Mouse (Mus musculus) testis, adult 2 months (tissue): ENCODE measurements around the gene Hist1h4h. TPM values are rescaled to one million over a fixed set of nuclear protein-coding genes. Genes with fewer than 3 reads are reported as not detected.
"Not testable (repeated sequence)": the region's sequence is repeated elsewhere in the genome, so short reads cannot be mapped to it uniquely, and the experiment has no call there.

Experiments used
- H3K27ac ChIP-seq: fragments of 200-500 bp; 2 replicates; pipeline ENCODE4 v1.5.1; 2012; ENCODE audit warnings: low read depth, low read length; ENCODE audit not compliant: control insufficient read depth, insufficient read depth
- H3K27me3 ChIP-seq: fragments of 200-500 bp; 2 replicates; pipeline ENCODE4 v1.6.1; 2012; ENCODE audit warnings: mild to moderate bottlenecking, low read length, moderate library complexity; ENCODE audit not compliant: control insufficient read depth, insufficient read depth
- H3K36me3 ChIP-seq: fragments of 200-500 bp; 2 replicates; pipeline ENCODE4 v1.6.1; 2012; ENCODE audit warnings: mild to moderate bottlenecking, low read length; ENCODE audit not compliant: control insufficient read depth, insufficient read depth
- H3K4me1 ChIP-seq: fragments of 200-500 bp; 2 replicates; pipeline ENCODE4 v1.6.1; 2012; ENCODE audit warnings: low read length; ENCODE audit not compliant: control insufficient read depth, insufficient read depth
- H3K4me3 ChIP-seq: fragments of 200-500 bp; 2 replicates; pipeline ENCODE4 v1.5.1; 2012; ENCODE audit warnings: low read depth, mild to moderate bottlenecking, low read length, moderate library complexity, mixed read lengths; ENCODE audit not compliant: control insufficient read depth
- CTCF ChIP-seq: fragments of 200-500 bp; IDR thresholded peaks from 2 replicates; pipeline ENCODE4 v1.5.1; 2012; ENCODE audit warnings: low read depth, mild to moderate bottlenecking, inconsistent platforms, low read length, moderate library complexity; ENCODE audit not compliant: control insufficient read depth, insufficient read depth, insufficient replicate concordance
- POLR2A ChIP-seq: fragments of 200-500 bp; IDR thresholded peaks from 2 replicates; pipeline ENCODE4 v1.6.1; 2012; ENCODE audit warnings: low read depth, mild to moderate bottlenecking, inconsistent platforms, low read length, moderate library complexity; ENCODE audit not compliant: control insufficient read depth
- polyA plus RNA-seq: library from polyadenylated mRNA; depleted of rRNA; stranded (reverse); fragments of >200 nt; gene quantifications from 2 replicates; pipeline ENCODE4 v1.2.3, GENCODE M21; 2012

Hist1h4h gene
- polyA plus RNA-seq, 1 experiment, result 13.2 TPM

DNA sequence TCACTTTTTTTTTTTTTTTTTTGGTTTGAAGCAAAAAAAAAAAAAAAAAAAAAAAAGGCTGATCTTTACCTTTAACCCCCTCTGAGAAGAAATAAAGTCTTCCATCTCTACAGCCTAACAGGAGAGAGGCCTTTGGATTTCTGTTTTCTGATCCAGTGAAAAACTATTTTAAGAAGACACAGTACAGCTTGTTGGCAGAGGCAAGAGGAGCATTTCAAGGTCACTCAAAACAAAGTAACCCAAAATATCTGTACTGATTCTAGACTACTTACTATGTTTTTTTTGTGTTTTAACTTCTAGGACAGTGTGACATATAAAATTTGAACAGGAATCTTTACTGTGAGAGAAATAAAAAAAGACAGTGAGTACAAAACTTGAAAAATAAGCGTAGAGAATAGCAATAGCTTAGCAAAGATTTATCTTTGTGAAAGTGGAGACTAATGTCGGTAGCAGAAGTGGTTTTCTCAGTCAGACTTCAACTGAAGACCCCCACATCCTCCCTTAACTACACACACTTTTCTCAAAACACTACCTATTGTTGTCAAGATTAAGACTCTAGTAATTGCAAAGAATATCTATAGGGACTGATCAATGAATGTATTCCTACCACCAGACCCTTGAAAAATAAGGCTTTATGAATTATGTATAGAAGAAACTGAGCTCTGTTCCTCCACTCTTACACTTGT lies 1.2 kb upstream of the Hist1h4h start:
- H3K36me3 ChIP-seq, result no peaks in the 10 kb centered on the region
- TF ChIP-seq CTCF (no peak), POLR2A (no peak)
- H3K27ac ChIP-seq, result peak overlapping the region; percentile 99; the same call in 1 of the 2 replicates
- no peak overlapping the region; the same call in 1 of the 2 replicates for H3K4me3 ChIP-seq
- H3K4me1 ChIP-seq, result peaks cover 9% of the 10 kb centered on the region; the same call in 1 of the 2 replicates
- H3K27me3 ChIP-seq, result no peaks in the 10 kb centered on the region

DNA sequence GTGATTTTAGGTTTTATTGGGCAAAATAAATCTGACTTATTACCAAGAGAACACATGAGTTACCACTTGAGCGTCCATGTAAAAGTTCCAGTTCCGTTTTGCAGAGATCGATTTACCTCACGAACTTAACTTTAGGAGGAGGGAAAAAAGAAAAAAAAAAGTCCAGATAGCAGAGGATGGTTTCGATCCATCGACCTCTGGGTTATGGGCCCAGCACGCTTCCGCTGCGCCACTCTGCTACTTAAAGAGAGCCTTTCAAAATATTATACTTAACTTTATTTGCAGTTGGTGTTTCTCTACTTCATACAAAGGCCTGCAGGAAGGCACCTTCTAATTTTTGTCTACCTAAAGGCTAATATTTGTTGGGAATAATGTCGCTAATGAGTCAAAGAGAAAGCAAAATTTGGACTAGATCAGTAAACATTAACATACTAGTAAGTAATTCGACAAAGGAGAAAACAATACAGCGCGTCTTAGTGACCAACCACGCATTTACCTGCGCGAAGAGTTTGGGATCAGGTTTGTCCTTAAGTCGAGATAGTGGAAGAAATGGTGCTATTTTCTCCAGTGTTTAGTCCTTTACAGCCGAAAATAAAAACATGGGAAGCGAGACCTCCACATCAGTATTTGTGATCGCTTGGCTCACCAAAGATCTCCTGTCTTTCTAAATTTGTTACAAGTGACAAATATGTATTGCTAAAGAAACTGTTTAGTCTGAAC lies 509 bp upstream of the Hist1h4h start:
- peak overlapping the region; percentile 99 for H3K27ac ChIP-seq
- H3K4me3 ChIP-seq, result peak overlapping the region; percentile 79
- H3K4me1 ChIP-seq, result peaks cover 9% of the 10 kb centered on the region
- no peaks in the 10 kb centered on the region for H3K27me3 ChIP-seq
- H3K36me3 ChIP-seq, result no peaks in the 10 kb centered on the region
- TF ChIP-seq CTCF (no peak), POLR2A (no peak)

DNA sequence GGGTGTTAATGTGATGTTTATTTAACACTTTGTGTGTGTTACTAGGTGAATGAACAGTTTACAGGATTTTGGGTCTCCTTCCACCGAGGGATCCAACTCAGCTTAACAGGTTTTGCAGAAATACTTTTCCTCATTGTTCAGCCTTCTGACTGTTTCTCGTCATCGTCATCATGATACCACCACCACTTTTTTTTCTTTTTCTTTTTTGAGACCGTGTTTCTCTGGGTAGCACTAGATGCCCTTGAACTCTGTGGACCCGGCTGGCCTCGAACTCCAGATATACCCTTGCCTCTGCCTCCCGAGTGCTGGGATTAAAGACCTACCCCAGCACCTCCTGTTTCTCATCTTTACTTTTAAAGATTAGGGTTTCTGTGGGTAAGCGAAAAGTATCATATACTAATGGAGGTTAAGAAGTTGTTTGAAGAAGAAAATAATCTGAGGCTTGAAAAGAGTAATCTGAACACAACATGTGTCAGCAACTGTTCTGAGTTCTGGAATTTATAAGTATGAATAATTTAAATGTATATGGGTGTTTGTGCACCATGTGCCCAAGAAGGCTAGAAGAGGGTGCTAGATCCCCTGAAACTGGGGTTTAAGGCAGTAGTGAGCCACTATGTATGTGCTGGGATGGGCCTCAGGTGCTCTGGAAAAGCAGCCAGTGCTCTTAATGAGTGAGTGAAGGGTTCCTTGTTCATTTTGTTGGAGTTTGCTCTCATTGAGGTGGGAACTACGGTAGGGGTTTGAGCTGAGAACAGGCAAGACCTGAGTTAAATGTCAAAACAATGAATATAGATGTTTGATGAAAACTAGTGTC lies 1.6 kb downstream of the Hist1h4h start:
- no peak overlapping the region for H3K4me3 ChIP-seq
- H3K27me3 ChIP-seq, result no peaks in the 10 kb centered on the region
- TF ChIP-seq CTCF (no peak), POLR2A (no peak)
- H3K36me3 ChIP-seq, result no peaks in the 10 kb centered on the region
- H3K27ac ChIP-seq, result peak overlapping the region; percentile 39
- H3K4me1 ChIP-seq, result peaks cover 7% of the 10 kb centered on the region

DNA sequence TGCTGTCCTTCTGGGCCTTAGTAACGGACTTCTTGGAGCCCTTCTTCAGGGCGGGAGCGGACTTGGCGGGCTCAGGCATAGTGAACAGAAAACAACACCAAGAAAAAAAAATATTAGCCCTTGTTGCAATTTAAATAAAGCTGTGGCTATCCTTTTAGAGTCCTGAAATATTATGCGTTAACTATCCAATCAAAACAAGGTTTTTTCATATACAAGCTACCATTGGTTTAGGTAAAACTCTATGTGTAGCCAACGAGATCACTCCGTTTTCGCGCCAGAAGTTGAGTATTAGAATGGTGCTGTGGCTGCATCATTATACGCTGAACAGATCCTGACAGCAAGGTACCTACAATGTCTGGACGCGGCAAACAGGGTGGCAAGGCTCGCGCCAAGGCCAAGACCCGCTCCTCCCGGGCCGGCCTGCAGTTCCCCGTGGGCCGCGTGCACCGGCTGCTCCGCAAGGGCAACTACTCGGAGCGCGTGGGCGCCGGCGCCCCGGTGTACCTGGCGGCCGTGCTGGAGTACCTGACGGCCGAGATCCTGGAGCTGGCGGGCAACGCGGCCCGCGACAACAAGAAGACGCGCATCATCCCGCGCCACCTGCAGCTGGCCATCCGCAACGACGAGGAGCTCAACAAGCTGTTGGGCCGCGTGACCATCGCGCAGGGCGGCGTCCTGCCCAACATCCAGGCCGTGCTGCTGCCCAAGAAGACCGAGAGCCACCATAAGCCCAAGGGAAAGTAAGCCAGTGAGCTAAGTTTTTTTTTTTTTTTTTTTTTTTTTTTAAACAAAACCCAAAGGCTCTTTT lies 2.9 kb downstream of the Hist1h4h start, which contains the start of gene Hist1h2af:
Gene Hist1h2af (plus strand): TSS at position 347 of the 808 bp plus-strand sequence.
- not testable (repeated sequence) for H3K4me1 ChIP-seq, H3K36me3 ChIP-seq, H3K27ac ChIP-seq, H3K27me3 ChIP-seq
- H3K4me3 ChIP-seq, result peak within 1 kb of the TSS; percentile 50; the same call in 1 of the 2 replicates

DNA sequence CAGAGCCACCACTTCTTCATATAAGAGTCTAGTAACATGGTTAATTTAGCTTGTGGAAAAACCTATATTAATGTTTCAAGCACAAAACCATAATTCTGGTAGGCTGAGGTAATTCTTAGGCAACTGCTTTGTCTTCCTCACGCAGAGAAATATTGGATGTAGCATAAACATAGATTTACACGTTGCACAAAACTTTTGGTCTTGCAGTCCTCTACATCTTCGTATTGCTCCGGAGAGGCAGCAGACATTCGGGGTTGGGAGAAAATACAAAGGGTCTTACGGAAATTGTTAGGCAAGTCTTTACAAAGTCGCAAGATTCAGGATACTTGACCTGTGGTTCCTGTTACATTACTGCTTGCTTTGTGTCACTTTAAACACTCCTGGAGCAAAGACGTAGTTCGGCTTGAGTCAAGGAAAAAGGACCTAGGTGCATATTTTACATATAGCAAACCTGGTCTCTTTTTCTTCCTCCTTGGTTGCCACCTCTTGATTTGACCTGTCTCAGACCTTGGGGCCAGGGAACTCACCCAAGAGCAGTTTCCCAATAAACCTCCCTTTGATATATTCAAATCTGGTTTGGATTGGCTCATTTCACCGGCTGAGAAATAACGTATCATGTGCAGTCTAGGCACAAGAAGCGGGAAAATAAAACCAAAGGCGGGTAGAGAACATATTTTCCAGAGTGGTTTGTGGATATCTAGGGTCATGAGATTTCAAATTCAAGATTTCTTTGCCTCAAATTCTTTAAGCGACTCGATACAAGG lies 3.7 kb downstream of the Hist1h4h start:
- H3K4me1 ChIP-seq, result peaks cover 7% of the 10 kb centered on the region
- TF ChIP-seq CTCF (no peak), POLR2A (no peak)
- no peaks in the 10 kb centered on the region for H3K36me3 ChIP-seq

More for the DNA sequence above, 3.7 kb downstream of the Hist1h4h start:
- H3K4me3 ChIP-seq, result no peak overlapping the region; the same call in 1 of the 2 replicates
- no peaks in the 10 kb centered on the region for H3K27me3 ChIP-seq
- H3K27ac ChIP-seq, result no peak overlapping the region
